Mouse (Mus musculus) forebrain, embryonic 16.5 days (tissue): ENCODE measurements at regions not wholly inside any gene's neighbourhood (a gene's known extent, or its start where the extent isn't known, plus 50 kb on each side); places are given as distances from the start of the nearest gene placed in this dataset.

Source experiments
- ATAC-seq: fragments of 200-750 bp; cut with Nextera tagmentation; 2 replicates; pipeline ENCODE4 v1.8.0; 2017; ENCODE audit warnings: mild to moderate bottlenecking, moderate library complexity
- H3K27ac ChIP-seq: fragments of 300-500 bp; sonication (generic); 2 replicates; pipeline ENCODE4 v1.5.1; 2014; ENCODE audit warnings: low read length, control low read depth
- H3K27me3 ChIP-seq: fragments of 300-500 bp; sonication (generic); replicated peaks from 2 replicates; pipeline ENCODE4 v1.6.1; 2014; ENCODE audit warnings: low read length; ENCODE audit not compliant: control insufficient read depth, insufficient read depth
- H3K36me3 ChIP-seq: fragments of 300-500 bp; sonication (generic); 2 replicates; pipeline ENCODE4 v1.6.1; 2014; ENCODE audit not compliant: control insufficient read depth, insufficient read depth
- H3K4me1 ChIP-seq: fragments of 300-500 bp; sonication (generic); replicated peaks from 2 replicates; pipeline ENCODE4 v1.6.1; 2014; ENCODE audit warnings: low read length; ENCODE audit not compliant: control insufficient read depth, insufficient read depth
- H3K4me2 ChIP-seq: fragments of 300-500 bp; sonication (generic); 2 replicates; pipeline ENCODE4 v1.6.1; 2014; ENCODE audit warnings: mild to moderate bottlenecking, low read length, control low read depth
- H3K4me3 ChIP-seq: fragments of 300-500 bp; sonication (generic); replicated peaks from 2 replicates; pipeline ENCODE4 v1.5.1; 2014; ENCODE audit warnings: mild to moderate bottlenecking, low read length, control low read depth
- H3K9ac ChIP-seq: fragments of 300-500 bp; sonication (generic); replicated peaks from 2 replicates; pipeline ENCODE4 v1.6.1; 2014; ENCODE audit warnings: low read depth, low read length, control low read depth
- H3K9me3 ChIP-seq: fragments of 300-500 bp; sonication (generic); 2 replicates; pipeline ENCODE4 v1.6.1; 2016; ENCODE audit warnings: low read length; ENCODE audit not compliant: control insufficient read depth
- WGBS: fragments of 180-500 bp; shearing (Covaris S2); extraction: QIAGEN DNeasy Blood & Tissue Kit; methylation state at CpG from one replicate; pipeline ENCODE4 v1.1.7; 2014; 5-methylcytosine and 5-hydroxymethylcytosine counted together

DNA sequence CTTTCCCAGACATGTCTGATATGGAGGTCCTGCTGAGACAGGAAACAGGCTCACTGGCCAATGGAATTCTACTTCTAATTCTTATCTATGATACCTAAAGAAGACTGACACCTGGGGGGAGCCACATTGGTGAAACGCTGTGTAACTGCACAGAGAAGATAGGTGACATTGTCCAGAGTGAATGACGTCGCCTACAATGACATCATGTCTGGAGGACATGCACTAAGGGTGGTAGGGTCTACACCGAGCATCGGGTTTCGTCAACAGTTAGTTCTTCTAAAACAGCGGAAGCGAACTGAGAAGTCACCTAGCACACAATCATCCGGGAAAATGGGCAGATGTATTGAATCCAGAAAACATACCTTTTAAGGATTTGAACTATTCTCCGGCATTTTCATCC, 402.7 kb upstream of the Map3k7 start:
- H3K27me3 ChIP-seq, result no peaks in the 10 kb centered on the region
- H3K4me2 ChIP-seq, result no peak overlapping the region
- H3K4me3 ChIP-seq, result no peak overlapping the region
- peaks cover 2% of the 10 kb centered on the region for H3K4me1 ChIP-seq
- no peak for ATAC-seq
- no peaks in the 10 kb centered on the region for H3K36me3 ChIP-seq
- H3K9me3 ChIP-seq, result no peaks in the 10 kb centered on the region
- H3K9ac ChIP-seq, result no peak overlapping the region
- WGBS, result 94% methylated on average over 10 of the region's 10 CpGs
- H3K27ac ChIP-seq, result no peak overlapping the region

DNA sequence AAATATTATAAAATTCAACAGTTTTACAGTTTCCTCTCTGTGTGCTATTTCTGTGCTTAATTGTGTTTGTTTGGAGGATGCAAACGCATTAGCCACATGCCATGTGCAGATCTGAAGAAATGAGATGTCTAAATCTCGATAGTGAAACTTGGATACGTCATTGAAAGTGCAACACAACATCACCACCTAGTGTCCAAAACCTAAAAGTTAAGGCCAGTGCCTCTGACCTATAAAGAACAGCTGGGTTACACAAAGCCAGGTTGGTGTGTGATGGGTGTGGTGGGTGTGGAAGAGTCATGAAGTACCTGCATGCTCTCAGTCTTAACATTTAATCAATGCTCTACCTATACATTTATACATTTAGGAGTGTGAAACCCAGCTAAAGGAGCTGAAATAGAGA, 402.1 kb upstream of the Map3k7 start:
- no peak overlapping the region for H3K4me3 ChIP-seq
- 0 out of 2 replicates have a peak, but pooled peaks have one; percentile 4 for ATAC-seq
- 26% methylated on average over 3 of the region's 3 CpGs for WGBS
- H3K9me3 ChIP-seq, result no peaks in the 10 kb centered on the region
- H3K27me3 ChIP-seq, result no peaks in the 10 kb centered on the region
- H3K9ac ChIP-seq, result no peak overlapping the region
- H3K4me1 ChIP-seq, result peaks cover 2% of the 10 kb centered on the region
- no peaks in the 10 kb centered on the region for H3K36me3 ChIP-seq
- no peak overlapping the region for H3K27ac ChIP-seq
- H3K4me2 ChIP-seq, result no peak overlapping the region

DNA sequence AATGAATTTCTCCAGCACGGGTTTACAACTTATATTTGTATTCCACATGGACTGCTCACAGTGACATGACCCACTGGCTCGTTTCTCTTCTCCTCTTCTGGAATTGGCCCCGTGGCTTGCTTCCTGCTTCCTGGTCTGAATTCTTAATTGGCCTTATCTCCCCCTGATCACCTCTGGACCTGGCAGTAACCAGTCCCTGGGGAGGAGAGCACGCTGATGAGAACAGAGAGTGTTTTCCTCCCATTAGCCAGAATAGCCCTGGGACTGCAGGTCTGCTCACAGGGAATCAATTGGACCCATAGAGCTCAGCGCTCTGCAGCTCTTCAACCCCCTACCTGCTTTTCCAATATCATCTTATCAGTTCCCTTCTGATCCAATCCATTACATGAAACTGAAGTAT, 397.7 kb upstream of the Map3k7 start:
- Histone ChIP-seq H3K9ac (no peak overlapping the region), H3K4me3 (no peak overlapping the region), H3K4me2 (no peak overlapping the region), H3K4me1 (no peaks in the 10 kb centered on the region), H3K36me3 (no peaks in the 10 kb centered on the region), H3K27me3 (no peaks in the 10 kb centered on the region), H3K9me3 (no peaks in the 10 kb centered on the region), H3K27ac (no peak overlapping the region)
- no peak for ATAC-seq
- WGBS, result 35% methylated on average over 5 of the region's 5 CpGs

DNA sequence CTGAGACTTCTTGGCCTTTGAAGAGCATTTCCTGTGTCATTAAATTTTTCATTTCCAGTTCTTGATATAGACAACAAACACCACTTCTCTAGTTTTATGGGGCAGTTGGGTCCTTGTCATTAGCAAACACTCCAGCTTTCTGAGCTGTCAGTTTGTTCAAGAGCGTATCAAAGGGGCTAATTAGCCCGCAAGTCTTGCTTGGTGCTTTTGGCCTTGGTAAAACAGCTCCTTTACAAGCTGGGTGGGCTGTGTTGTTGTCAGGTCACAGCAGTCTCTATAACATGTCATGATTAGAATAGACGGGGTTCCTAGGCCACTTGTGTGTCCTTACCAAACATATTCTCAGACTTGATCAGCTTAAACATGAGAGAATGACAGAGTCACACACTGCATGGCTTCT, 397.1 kb upstream of the Map3k7 start:
- no peaks in the 10 kb centered on the region for H3K27me3 ChIP-seq
- no peaks in the 10 kb centered on the region for H3K36me3 ChIP-seq
- H3K27ac ChIP-seq, result no peak overlapping the region
- H3K9ac ChIP-seq, result no peak overlapping the region
- no peaks in the 10 kb centered on the region for H3K9me3 ChIP-seq
- no peak overlapping the region for H3K4me3 ChIP-seq
- no peak overlapping the region for H3K4me2 ChIP-seq
- 12% methylated on average over 3 of the region's 3 CpGs for WGBS
- H3K4me1 ChIP-seq, result no peaks in the 10 kb centered on the region
- ATAC-seq, result no peak

DNA sequence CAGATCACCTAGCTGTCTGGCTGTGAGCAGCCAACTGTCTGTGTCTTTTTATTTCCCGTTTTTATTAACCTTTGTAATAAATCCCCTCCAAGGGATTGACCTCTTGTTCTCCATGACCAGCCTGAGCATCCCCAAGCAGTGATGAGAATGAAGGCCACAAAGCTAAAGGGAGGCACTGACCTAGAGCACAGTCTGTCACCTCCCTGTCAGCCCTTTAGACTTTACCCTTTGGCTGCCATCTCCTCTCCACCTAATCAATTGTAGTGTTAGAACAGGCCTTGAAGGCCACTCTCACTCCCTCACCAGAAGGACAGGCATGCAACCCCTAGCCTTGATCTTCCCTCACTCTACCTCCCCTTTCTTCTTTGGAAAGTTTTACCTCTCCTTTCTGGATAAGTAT, 394.2 kb upstream of the Map3k7 start:
- Histone ChIP-seq H3K4me1 (no peaks in the 10 kb centered on the region), H3K4me3 (no peak overlapping the region), H3K9ac (no peak overlapping the region), H3K4me2 (no peak overlapping the region), H3K36me3 (no peaks in the 10 kb centered on the region), H3K9me3 (no peaks in the 10 kb centered on the region), H3K27ac (no peak overlapping the region), H3K27me3 (no peaks in the 10 kb centered on the region)
- WGBS, result 90% methylated on average over 1 of the region's 1 CpGs
- ATAC-seq, result no peak

DNA sequence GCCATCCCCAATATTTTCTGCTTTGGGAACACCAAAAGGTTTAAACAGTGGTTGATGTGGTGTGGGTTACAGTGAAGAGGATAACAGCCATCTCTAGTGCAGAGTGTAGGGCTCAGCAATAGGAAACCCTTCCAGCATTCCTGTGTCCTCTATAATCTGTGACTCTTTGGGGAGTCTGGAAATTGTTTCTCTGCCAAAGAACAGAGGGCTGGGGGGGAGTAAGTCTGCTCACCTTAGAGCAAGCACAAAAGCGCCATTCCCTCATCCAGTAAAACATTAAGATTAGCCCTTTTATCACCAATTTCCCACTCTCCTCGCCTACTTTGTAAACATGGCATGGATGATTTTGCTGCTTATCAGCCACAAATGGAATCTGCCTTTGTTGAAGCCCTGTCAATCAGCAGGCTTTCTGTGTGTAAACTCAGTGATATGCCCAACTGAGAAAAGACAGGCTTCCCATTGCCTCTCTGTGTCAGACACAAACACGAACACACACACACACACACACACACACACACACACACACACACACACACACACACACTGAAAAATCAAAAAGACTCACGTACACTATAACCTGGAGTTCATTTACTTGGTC, 386.8 kb upstream of the Map3k7 start:
- Histone ChIP-seq H3K27ac (no peak overlapping the region), H3K4me1 (no peaks in the 10 kb centered on the region; the same call in 1 of the 2 replicates), H3K9ac (no peak overlapping the region), H3K9me3 (no peaks in the 10 kb centered on the region), H3K27me3 (no peaks in the 10 kb centered on the region), H3K4me2 (no peak overlapping the region), H3K4me3 (no peak overlapping the region), H3K36me3 (no peaks in the 10 kb centered on the region)
- ATAC-seq, result no peak
- 45% methylated on average over 4 of the region's 4 CpGs for WGBS

DNA sequence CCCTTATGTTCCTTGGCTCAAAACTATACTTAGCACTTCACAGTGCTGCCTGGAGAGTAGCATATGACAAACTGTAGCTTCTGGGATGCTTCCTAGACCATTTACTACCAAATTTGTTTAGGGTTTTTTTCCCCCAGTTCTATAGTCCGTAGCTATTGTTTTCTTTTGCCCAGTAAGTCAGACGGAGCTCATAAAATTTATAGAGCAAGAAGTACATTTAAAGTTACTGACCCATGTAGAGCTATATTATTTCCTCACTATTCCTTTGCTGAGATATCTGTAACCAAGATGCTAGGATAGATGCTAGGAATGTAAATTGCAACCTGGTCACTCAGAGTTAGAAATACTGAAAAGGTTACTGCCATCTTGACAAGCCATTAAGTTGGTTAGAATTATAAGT, 380.4 kb upstream of the Map3k7 start:
- no peak for ATAC-seq

DNA sequence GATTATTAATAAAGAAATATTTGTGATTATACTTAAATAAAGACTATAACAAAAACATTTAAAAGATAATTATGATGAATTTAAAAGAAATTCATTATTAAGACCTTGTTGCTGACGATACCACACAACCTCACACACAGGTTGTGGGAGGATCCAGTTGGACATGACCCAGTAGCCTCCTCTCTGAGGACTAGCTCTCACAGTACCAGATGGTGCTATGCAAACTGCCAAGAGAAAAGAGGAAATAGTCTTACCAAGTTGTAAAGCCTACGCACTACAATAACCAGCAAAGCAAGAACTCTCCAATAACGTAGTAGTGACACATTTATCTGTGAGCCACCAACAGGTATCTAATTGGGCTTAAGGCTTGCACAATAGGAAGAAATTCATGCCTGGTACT, 379.7 kb upstream of the Map3k7 start:
- H3K27ac ChIP-seq, result no peak overlapping the region
- H3K9me3 ChIP-seq, result no peaks in the 10 kb centered on the region
- H3K27me3 ChIP-seq, result no peaks in the 10 kb centered on the region
- H3K4me1 ChIP-seq, result no peaks in the 10 kb centered on the region
- H3K9ac ChIP-seq, result no peak overlapping the region
- WGBS, result 72% methylated on average over 3 of the region's 3 CpGs
- no peaks in the 10 kb centered on the region for H3K36me3 ChIP-seq
- no peak for ATAC-seq
- H3K4me3 ChIP-seq, result no peak overlapping the region
- H3K4me2 ChIP-seq, result no peak overlapping the region

More for the DNA sequence above, 380.4 kb upstream of the Map3k7 start:
- Histone ChIP-seq H3K4me2 (no peak overlapping the region), H3K9ac (no peak overlapping the region), H3K27me3 (no peaks in the 10 kb centered on the region), H3K9me3 (no peaks in the 10 kb centered on the region), H3K27ac (no peak overlapping the region), H3K4me1 (no peaks in the 10 kb centered on the region), H3K4me3 (no peak overlapping the region), H3K36me3 (no peaks in the 10 kb centered on the region)
- WGBS, result 69% methylated on average over 2 of the region's 2 CpGs

DNA sequence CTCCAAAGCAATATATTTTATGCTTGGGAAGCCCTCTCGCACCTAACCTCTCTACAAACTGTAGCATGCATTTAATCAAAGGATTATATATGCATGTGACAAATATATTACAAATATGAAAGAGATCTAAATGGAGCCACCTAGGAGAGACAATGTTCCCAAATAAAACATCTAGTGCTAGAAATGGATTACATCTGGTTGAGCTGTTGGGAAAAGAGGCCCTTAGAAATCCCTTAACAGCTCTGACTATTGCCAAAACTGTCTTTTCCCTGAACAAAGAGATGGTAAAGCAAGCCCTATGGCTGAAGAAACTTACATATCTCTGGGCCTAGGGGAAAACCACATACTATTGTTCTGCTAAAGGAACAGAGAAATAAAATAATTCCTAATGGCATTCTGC, 369.8 kb upstream of the Map3k7 start:
- no peak for ATAC-seq
- 90% methylated on average over 1 of the region's 1 CpGs for WGBS
- no peak overlapping the region for H3K27ac ChIP-seq

DNA sequence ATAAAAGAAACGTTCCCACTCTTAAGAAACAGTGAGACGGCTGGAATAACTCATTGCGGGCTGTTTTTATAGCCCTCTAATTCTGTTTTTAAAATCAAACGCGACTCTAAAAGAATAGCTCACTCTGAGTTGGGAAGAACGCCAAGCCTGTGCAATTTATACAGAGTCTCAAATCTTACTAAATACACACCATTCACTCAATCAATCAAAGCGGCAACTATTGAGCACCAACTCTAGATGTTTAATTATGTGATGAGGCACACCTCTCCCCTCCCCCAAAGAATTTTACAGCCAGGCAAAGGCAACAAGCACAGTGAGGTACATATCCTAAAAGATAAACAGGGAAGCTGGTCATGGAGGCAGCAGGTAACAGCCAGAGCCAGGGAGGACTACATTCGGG, 362.4 kb upstream of the Map3k7 start:
- Histone ChIP-seq H3K4me1 (peaks cover 8% of the 10 kb centered on the region), H3K4me3 (no peak overlapping the region), H3K27ac (no peak overlapping the region), H3K4me2 (no peak overlapping the region), H3K27me3 (no peaks in the 10 kb centered on the region), H3K9ac (no peak overlapping the region), H3K9me3 (no peaks in the 10 kb centered on the region), H3K36me3 (no peaks in the 10 kb centered on the region)
- 11% methylated on average over 8 of the region's 8 CpGs for WGBS
- peak; percentile 70 for ATAC-seq

More for the DNA sequence above, 369.8 kb upstream of the Map3k7 start:
- Histone ChIP-seq H3K4me1 (no peaks in the 10 kb centered on the region), H3K4me3 (no peak overlapping the region), H3K9ac (no peak overlapping the region), H3K36me3 (no peaks in the 10 kb centered on the region), H3K4me2 (no peak overlapping the region), H3K27me3 (no peaks in the 10 kb centered on the region), H3K9me3 (0 out of 2 replicates have a peak, but pooled peaks cover 2% of the 10 kb centered on the region)
